Comparison of ENCODE assay signal across 10 mouse cellular contexts in the genomic region with DNA sequence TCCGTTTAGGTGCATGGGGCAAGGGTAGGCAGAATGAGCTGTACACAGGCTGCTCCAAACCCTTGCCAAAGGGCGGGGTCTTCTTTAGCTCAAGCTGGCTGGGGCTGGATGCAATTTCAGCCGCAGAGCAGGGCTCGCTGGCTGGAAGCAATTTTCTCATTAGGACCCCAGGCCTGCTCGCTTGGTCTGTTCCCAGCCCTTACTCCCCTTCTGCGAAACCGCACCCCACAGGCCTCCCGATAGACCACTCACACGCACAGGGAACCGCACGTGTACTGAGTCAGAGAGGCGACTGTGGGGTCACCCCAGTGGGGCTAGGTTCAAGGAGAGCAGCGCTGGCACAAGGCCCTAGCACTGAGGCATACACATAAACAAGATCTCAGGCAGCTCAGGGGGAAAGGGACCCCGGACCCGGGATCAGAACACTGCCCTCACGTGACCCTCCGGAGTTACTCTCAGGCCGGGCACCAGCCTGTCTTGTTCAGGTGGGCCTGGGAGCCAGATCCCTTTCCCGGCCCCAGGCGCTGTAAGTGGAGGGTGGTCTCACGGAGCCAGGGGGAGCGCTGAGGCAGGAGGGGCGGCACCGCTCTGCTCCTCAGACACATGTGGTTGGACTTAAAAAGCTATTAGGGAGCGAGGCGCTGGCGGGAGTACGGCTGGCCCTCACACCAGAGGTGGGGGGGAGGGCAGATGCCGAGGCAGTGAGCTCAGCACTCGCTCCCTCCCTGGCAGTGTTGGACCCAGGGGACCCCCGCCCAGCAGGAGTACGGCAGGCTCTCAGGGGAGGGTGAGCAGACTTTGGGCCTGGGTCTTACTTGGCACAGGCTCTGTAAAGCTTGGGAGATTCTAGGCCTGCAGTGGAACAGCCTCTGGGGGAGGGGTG. TPM values are rescaled to one million over a fixed set of nuclear protein-coding genes. Genes with fewer than 3 reads are reported as not detected.
DNase-seq lines count a peak whose midpoint lies in the region; ATAC-seq and TF ChIP-seq lines count a peak whose summit lies in the region.
"Had no signal": no experiment of that assay in that cellular context is flagged by ENCODE, and none has a peak within 500 bp of the region (broad histone marks: within the 10 kb centered on the region; RNA-seq: fewer than 3 reads in every experiment).

No protein-coding gene starts in this region.

- peaks cover 29% of the 10 kb centered on the region for H3K4me1 ChIP-seq in kidney, postnatal 0 days (replicated peaks; ENCODE audit: insufficient read depth, low read length)
- peaks cover 97% of the 10 kb centered on the region for H3K4me1 ChIP-seq in embryonic facial prominence, embryonic 12.5 days
- peaks cover 72% of the 10 kb centered on the region for H3K4me1 ChIP-seq in heart, embryonic 11.5 days (ENCODE audit: control insufficient read depth, insufficient read depth, low read length)
- H3K4me1 ChIP-seq in limb, embryonic 13.5 days = peaks cover 100% of the 10 kb centered on the region
- H3K4me1 ChIP-seq in neural tube, embryonic 14.5 days (ENCODE audit: control insufficient read depth, insufficient read depth, low read length) = peaks cover 43% of the 10 kb centered on the region

- 0 out of 2 replicates have a peak overlapping the region, but pooled peaks have one; percentile 2 for H3K27ac ChIP-seq in kidney, postnatal 0 days
- peak overlapping the region; percentile 99 for H3K27ac ChIP-seq in embryonic facial prominence, embryonic 12.5 days
- H3K27ac ChIP-seq in heart, embryonic 11.5 days (ENCODE audit: low read depth, low read length) = peak overlapping the region; percentile 84
- H3K27ac ChIP-seq in limb, embryonic 13.5 days = peak overlapping the region; percentile 100
- peak overlapping the region; percentile 66 for H3K27ac ChIP-seq in neural tube, embryonic 14.5 days (ENCODE audit: low read depth, low read length)
- H3K27ac ChIP-seq: macrophage had no signal

- H3K4me3 ChIP-seq in kidney, postnatal 0 days (replicated peaks; ENCODE audit: low read depth, low read length) = no peak overlapping the region
- peak overlapping the region; percentile 6; the same call in 1 of the 2 replicates for H3K4me3 ChIP-seq in embryonic facial prominence, embryonic 12.5 days
- H3K4me3 ChIP-seq in heart, embryonic 11.5 days (ENCODE audit: low read depth, low read length) = peak overlapping the region; percentile 28
- peak overlapping the region; percentile 28 for H3K4me3 ChIP-seq in limb, embryonic 13.5 days
- no peak overlapping the region for H3K4me3 ChIP-seq in neural tube, embryonic 14.5 days (ENCODE audit: low read depth, low read length)

- DNase-seq in kidney, postnatal 0 days (ENCODE audit: low spot score) = peak; percentile 50
- no peak for DNase-seq in kidney, adult 8-10 months

- no peak; the same call in 1 of the 2 replicates for ATAC-seq in kidney, postnatal 0 days (replicated peaks; ENCODE audit: low FRiP score, low read depth)
- ATAC-seq in embryonic facial prominence, embryonic 12.5 days (ENCODE audit: insufficient number of reproducible peaks, insufficient read depth, low FRiP score, low TSS enrichment) = peak; percentile 82
- ATAC-seq in heart, embryonic 11.5 days (replicated peaks; ENCODE audit: insufficient number of reproducible peaks, low FRiP score, low TSS enrichment) = peak; percentile 47
- ATAC-seq in limb, embryonic 13.5 days (ENCODE audit: low FRiP score, low read depth) = peak; percentile 89
- peak; percentile 54 for ATAC-seq in neural tube, embryonic 14.5 days (ENCODE audit: low read depth)
- no peak for ATAC-seq in granulocyte monocyte progenitor cell, adult 5-6 weeks (replicated peaks; ENCODE audit: poor library complexity, severe bottlenecking)
- no peak for ATAC-seq in megakaryocyte progenitor cell, adult 5-6 weeks (replicated peaks; ENCODE audit: poor library complexity)
- ATAC-seq: Patski had no signal

- no peak for TF ChIP-seq CTCF in kidney, postnatal 0 days (IDR thresholded peaks at IDR 0.05; ENCODE audit: low read depth)

- peak overlapping the region; percentile 23; the same call in 1 of the 2 replicates for H3K4me2 ChIP-seq in kidney, postnatal 0 days (ENCODE audit: low read length)
- peak overlapping the region; percentile 45 for H3K4me2 ChIP-seq in embryonic facial prominence, embryonic 12.5 days (replicated peaks)
- peak overlapping the region; percentile 61 for H3K4me2 ChIP-seq in heart, embryonic 11.5 days
- H3K4me2 ChIP-seq in limb, embryonic 13.5 days (replicated peaks) = peak overlapping the region; percentile 60
- no peak overlapping the region for H3K4me2 ChIP-seq in neural tube, embryonic 14.5 days (ENCODE audit: low read depth, low read length)

- no peaks in the 10 kb centered on the region for H3K9me3 ChIP-seq in kidney, postnatal 0 days (replicated peaks; ENCODE audit: low read length)
- no peaks in the 10 kb centered on the region for H3K9me3 ChIP-seq in embryonic facial prominence, embryonic 12.5 days
- no peaks in the 10 kb centered on the region for H3K9me3 ChIP-seq in heart, embryonic 11.5 days (replicated peaks; ENCODE audit: control insufficient read depth, low read length)
- H3K9me3 ChIP-seq in limb, embryonic 13.5 days = no peaks in the 10 kb centered on the region
- H3K9me3 ChIP-seq in neural tube, embryonic 14.5 days (ENCODE audit: control insufficient read depth, low read length) = no peaks in the 10 kb centered on the region

- 21% methylated on average over 32 of the region's 32 CpGs for WGBS in kidney, postnatal 0 days
- 2% methylated on average over 32 of the region's 32 CpGs for WGBS in embryonic facial prominence, embryonic 12.5 days
- 14% methylated on average over 32 of the region's 32 CpGs for WGBS in heart, embryonic 11.5 days (ENCODE audit: insufficient replicate concordance)
- WGBS in limb, embryonic 13.5 days = 4% methylated on average over 32 of the region's 32 CpGs
- WGBS in neural tube, embryonic 14.5 days = 4% methylated on average over 32 of the region's 32 CpGs

- H3K27me3 ChIP-seq in kidney, postnatal 0 days (ENCODE audit: insufficient read depth, low read length) = 0 out of 2 replicates have a peak, but pooled peaks cover 3% of the 10 kb centered on the region
- peaks cover 43% of the 10 kb centered on the region for H3K27me3 ChIP-seq in embryonic facial prominence, embryonic 12.5 days
- peaks cover 44% of the 10 kb centered on the region for H3K27me3 ChIP-seq in heart, embryonic 11.5 days (ENCODE audit: control insufficient read depth, insufficient read depth, low read length)
- no peaks in the 10 kb centered on the region for H3K27me3 ChIP-seq in limb, embryonic 13.5 days
- peaks cover 24% of the 10 kb centered on the region for H3K27me3 ChIP-seq in neural tube, embryonic 14.5 days (ENCODE audit: control insufficient read depth, insufficient read depth, low read length)
- H3K27me3 ChIP-seq: Patski had no signal

- H3K36me3 ChIP-seq in kidney, postnatal 0 days (ENCODE audit: insufficient read depth, low read length) = no peaks in the 10 kb centered on the region
- H3K36me3 ChIP-seq in embryonic facial prominence, embryonic 12.5 days = no peaks in the 10 kb centered on the region
- no peaks in the 10 kb centered on the region for H3K36me3 ChIP-seq in heart, embryonic 11.5 days (ENCODE audit: control insufficient read depth, insufficient read depth, low read length)
- peaks cover 7% of the 10 kb centered on the region for H3K36me3 ChIP-seq in limb, embryonic 13.5 days
- H3K36me3 ChIP-seq in neural tube, embryonic 14.5 days (ENCODE audit: control insufficient read depth, insufficient read depth, low read length) = no peaks in the 10 kb centered on the region

- H3K9ac ChIP-seq in kidney, postnatal 0 days (ENCODE audit: low read depth, low read length) = peak overlapping the region; percentile 10; the same call in 1 of the 2 replicates
- H3K9ac ChIP-seq in embryonic facial prominence, embryonic 12.5 days = peak overlapping the region; percentile 34; the same call in 1 of the 2 replicates
- peak overlapping the region; percentile 58 for H3K9ac ChIP-seq in heart, embryonic 11.5 days (ENCODE audit: low read depth, low read length)
- peak overlapping the region; percentile 62 for H3K9ac ChIP-seq in limb, embryonic 13.5 days
- peak overlapping the region; percentile 26; the same call in 1 of the 2 replicates for H3K9ac ChIP-seq in neural tube, embryonic 14.5 days (replicated peaks; ENCODE audit: low read depth, low read length)

RNA-seq across cellular contexts. Expression of a gene that starts 19.6 kb away (rescaled TPM):
- polyA plus RNA-seq in kidney, postnatal 0 days (2015; fragmentation: Nextera tagmentation; extraction: Ambion mirVana) = 1.9 and 2.5 TPM in 2 replicates
- polyA plus RNA-seq in embryonic facial prominence, embryonic 12.5 days (2016; fragmentation: Nextera tagmentation; extraction: Ambion mirVana) = 7.1 and 7.4 TPM in 2 replicates
- 3.4 and 5.4 TPM in 2 replicates for polyA plus RNA-seq in heart, embryonic 11.5 days (2014; fragmentation: Nextera tagmentation; extraction: Ambion mirVana)
- polyA plus RNA-seq in limb, embryonic 13.5 days (2015; fragmentation: Nextera tagmentation; extraction: Ambion mirVana) = 7.1 and 9.8 TPM in 2 replicates
- 0.76 and 1.8 TPM in 2 replicates for polyA plus RNA-seq in neural tube, embryonic 14.5 days (2014; fragmentation: Nextera tagmentation; extraction: Ambion mirVana)
- total RNA-seq in granulocyte monocyte progenitor cell, adult 5-6 weeks (2014; fragmentation: Nextera tagmentation) = 11.0 and 17.9 TPM in 2 replicates
- 4.4 and 4.8 TPM in 2 replicates for total RNA-seq in granulocyte monocyte progenitor cell, adult 5-6 weeks (2017)
- total RNA-seq in megakaryocyte progenitor cell, adult 5-6 weeks (2015) = 12.2 and 15.2 TPM in 2 replicates
- total RNA-seq in megakaryocyte progenitor cell, adult 5-6 weeks (2017) = 3.7 and 8.5 TPM in 2 replicates
- polyA plus RNA-seq: macrophage had no signal

RNA-seq across cellular contexts. Expression of a gene that starts 41.2 kb away (rescaled TPM):
- polyA plus RNA-seq in kidney, postnatal 0 days (2015; fragmentation: Nextera tagmentation; extraction: Ambion mirVana) = 6.1 and 6.4 TPM in 2 replicates
- polyA plus RNA-seq in embryonic facial prominence, embryonic 12.5 days (2016; fragmentation: Nextera tagmentation; extraction: Ambion mirVana) = 4.9 and 5.0 TPM in 2 replicates
- 19.5 and 22.9 TPM in 2 replicates for polyA plus RNA-seq in heart, embryonic 11.5 days (2014; fragmentation: Nextera tagmentation; extraction: Ambion mirVana)
- 4.1 and 4.9 TPM in 2 replicates for polyA plus RNA-seq in limb, embryonic 13.5 days (2015; fragmentation: Nextera tagmentation; extraction: Ambion mirVana)
- polyA plus RNA-seq in neural tube, embryonic 14.5 days (2014; fragmentation: Nextera tagmentation; extraction: Ambion mirVana) = 1.3 and 3.6 TPM in 2 replicates
- 82.1 and 133 TPM in 2 replicates for total RNA-seq in granulocyte monocyte progenitor cell, adult 5-6 weeks (2014; fragmentation: Nextera tagmentation)
- 65.9 and 73.3 TPM in 2 replicates for total RNA-seq in granulocyte monocyte progenitor cell, adult 5-6 weeks (2017)
- total RNA-seq in megakaryocyte progenitor cell, adult 5-6 weeks (2015) = 56.3 and 72.0 TPM in 2 replicates
- total RNA-seq in megakaryocyte progenitor cell, adult 5-6 weeks (2017) = 58.0 and 65.6 TPM in 2 replicates

RNA-seq across cellular contexts. Expression of a gene that starts 54.8 kb away (rescaled TPM):
- polyA plus RNA-seq in kidney, postnatal 0 days (2015; fragmentation: Nextera tagmentation; extraction: Ambion mirVana) = 15.9 and 16.1 TPM in 2 replicates
- 19.4 and 20.8 TPM in 2 replicates for polyA plus RNA-seq in embryonic facial prominence, embryonic 12.5 days (2016; fragmentation: Nextera tagmentation; extraction: Ambion mirVana)
- polyA plus RNA-seq in heart, embryonic 11.5 days (2014; fragmentation: Nextera tagmentation; extraction: Ambion mirVana) = 19.1 and 19.6 TPM in 2 replicates
- polyA plus RNA-seq in limb, embryonic 13.5 days (2015; fragmentation: Nextera tagmentation; extraction: Ambion mirVana) = 15.0 and 15.2 TPM in 2 replicates
- 15.3 and 16.6 TPM in 2 replicates for polyA plus RNA-seq in neural tube, embryonic 14.5 days (2014; fragmentation: Nextera tagmentation; extraction: Ambion mirVana)
- 92.9 and 98.1 TPM in 2 replicates for total RNA-seq in granulocyte monocyte progenitor cell, adult 5-6 weeks (2014; fragmentation: Nextera tagmentation)
- 46.5 and 59.2 TPM in 2 replicates for total RNA-seq in granulocyte monocyte progenitor cell, adult 5-6 weeks (2017)
- 71.6 and 77.1 TPM in 2 replicates for total RNA-seq in megakaryocyte progenitor cell, adult 5-6 weeks (2015)
- total RNA-seq in megakaryocyte progenitor cell, adult 5-6 weeks (2017) = 50.9 and 53.5 TPM in 2 replicates

RNA-seq across cellular contexts. Expression of a gene that starts 56.3 kb away (rescaled TPM):
- polyA plus RNA-seq in kidney, postnatal 0 days (2015; fragmentation: Nextera tagmentation; extraction: Ambion mirVana) = 55.3 and 56.1 TPM in 2 replicates
- 71.2 and 73.6 TPM in 2 replicates for polyA plus RNA-seq in embryonic facial prominence, embryonic 12.5 days (2016; fragmentation: Nextera tagmentation; extraction: Ambion mirVana)
- 49.7 and 51.6 TPM in 2 replicates for polyA plus RNA-seq in heart, embryonic 11.5 days (2014; fragmentation: Nextera tagmentation; extraction: Ambion mirVana)
- 70.8 and 72.7 TPM in 2 replicates for polyA plus RNA-seq in limb, embryonic 13.5 days (2015; fragmentation: Nextera tagmentation; extraction: Ambion mirVana)
- polyA plus RNA-seq in neural tube, embryonic 14.5 days (2014; fragmentation: Nextera tagmentation; extraction: Ambion mirVana) = 59.8 and 70.2 TPM in 2 replicates
- total RNA-seq in granulocyte monocyte progenitor cell, adult 5-6 weeks (2014; fragmentation: Nextera tagmentation) = 76.9 and 123 TPM in 2 replicates
- 73.8 and 95.9 TPM in 2 replicates for total RNA-seq in granulocyte monocyte progenitor cell, adult 5-6 weeks (2017)
- total RNA-seq in megakaryocyte progenitor cell, adult 5-6 weeks (2015) = 56.0 and 64.4 TPM in 2 replicates
- 82.2 and 84.4 TPM in 2 replicates for total RNA-seq in megakaryocyte progenitor cell, adult 5-6 weeks (2017)

RNA-seq across cellular contexts. Expression of a gene that starts 57.7 kb away (rescaled TPM):
- polyA plus RNA-seq in kidney, postnatal 0 days (2015; fragmentation: Nextera tagmentation; extraction: Ambion mirVana) = 21.1 and 22.3 TPM in 2 replicates
- 18.4 and 21.2 TPM in 2 replicates for polyA plus RNA-seq in embryonic facial prominence, embryonic 12.5 days (2016; fragmentation: Nextera tagmentation; extraction: Ambion mirVana)
- 6.1 and 7.6 TPM in 2 replicates for polyA plus RNA-seq in heart, embryonic 11.5 days (2014; fragmentation: Nextera tagmentation; extraction: Ambion mirVana)
- polyA plus RNA-seq in limb, embryonic 13.5 days (2015; fragmentation: Nextera tagmentation; extraction: Ambion mirVana) = 46.9 and 48.0 TPM in 2 replicates
- 68.2 and 91.5 TPM in 2 replicates for polyA plus RNA-seq in neural tube, embryonic 14.5 days (2014; fragmentation: Nextera tagmentation; extraction: Ambion mirVana)
- total RNA-seq in granulocyte monocyte progenitor cell, adult 5-6 weeks (2014; fragmentation: Nextera tagmentation) = 25.7 and 51.2 TPM in 2 replicates
- 9.5 and 12.8 TPM in 2 replicates for total RNA-seq in granulocyte monocyte progenitor cell, adult 5-6 weeks (2017)
- 44.4 and 46.9 TPM in 2 replicates for total RNA-seq in megakaryocyte progenitor cell, adult 5-6 weeks (2015)
- total RNA-seq in megakaryocyte progenitor cell, adult 5-6 weeks (2017) = 12.0 and 15.7 TPM in 2 replicates

Comparison
In these comparisons a context has a peak if more than half of its experiments do, and no peak if none do; other contexts are left out.
1. ATAC-seq: peak in embryonic facial prominence, embryonic 12.5 days (single experiment), heart, embryonic 11.5 days (single experiment), limb, embryonic 13.5 days (single experiment) and neural tube, embryonic 14.5 days (single experiment); none in kidney, postnatal 0 days (single experiment), granulocyte monocyte progenitor cell, adult 5-6 weeks (single experiment) and megakaryocyte progenitor cell, adult 5-6 weeks (single experiment).
2. H3K27ac ChIP-seq: peak in every context shown above with its lines; median percentile 100 in limb, embryonic 13.5 days; 99 in embryonic facial prominence, embryonic 12.5 days; 84 in heart, embryonic 11.5 days; 66 in neural tube, embryonic 14.5 days; 2 in kidney, postnatal 0 days.
3. H3K4me3 ChIP-seq: peak in embryonic facial prominence, embryonic 12.5 days (single experiment), heart, embryonic 11.5 days (single experiment) and limb, embryonic 13.5 days (single experiment); none in kidney, postnatal 0 days (single experiment) and neural tube, embryonic 14.5 days (single experiment).
4. H3K9ac ChIP-seq: peak in every context shown above with its lines; median percentile 62 in limb, embryonic 13.5 days; 58 in heart, embryonic 11.5 days; 34 in embryonic facial prominence, embryonic 12.5 days; 26 in neural tube, embryonic 14.5 days; 10 in kidney, postnatal 0 days.